Mouse (Mus musculus): ENCODE data around the gene Dffa. TPM values are rescaled to one million over a fixed set of nuclear protein-coding genes. Genes with fewer than 3 reads are reported as not detected.

The Dffa gene
- polyA plus RNA-seq, 1 experiment: 28.3 TPM

DNA sequence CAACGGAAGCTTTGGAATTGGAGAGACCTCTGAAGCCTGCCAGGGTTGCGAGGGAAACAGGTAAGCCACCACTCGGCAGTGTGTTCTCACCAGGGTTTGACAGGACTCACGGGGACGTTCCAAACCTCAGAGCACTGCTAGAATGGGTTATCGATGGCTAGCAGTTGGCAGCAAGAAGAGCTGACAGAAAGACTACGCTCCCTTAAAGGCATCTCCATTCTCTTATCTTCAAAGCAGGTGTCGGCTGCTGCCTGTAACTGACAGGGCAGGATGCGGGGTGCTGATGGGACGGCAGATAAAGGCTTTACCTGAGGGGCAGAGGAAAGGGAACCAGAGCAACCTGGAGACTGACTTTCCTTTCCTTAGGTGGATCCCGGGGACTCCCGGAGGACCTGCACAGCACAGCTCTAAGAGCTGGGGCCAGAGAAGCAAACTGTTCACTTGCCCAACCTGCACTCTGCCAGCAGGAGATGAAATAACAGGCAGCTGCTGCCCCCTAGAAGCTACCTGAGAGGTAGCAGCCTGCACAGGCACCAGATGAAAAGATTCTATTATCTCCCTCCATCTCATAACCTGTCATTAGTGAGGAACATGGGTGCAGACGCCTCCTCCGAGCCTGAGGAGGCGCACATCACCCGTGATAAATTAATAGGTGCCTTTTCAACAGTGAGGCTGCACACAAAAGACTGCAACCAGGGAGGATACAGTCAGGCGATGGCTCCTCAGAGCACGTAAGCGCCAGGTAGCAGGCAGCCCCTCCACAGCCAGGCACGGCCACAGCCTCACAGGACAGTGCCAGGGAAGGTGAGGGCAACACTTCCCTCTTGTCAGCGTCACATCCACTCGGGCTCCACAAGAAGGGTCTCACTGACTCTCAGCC is 37.0 kb upstream of the Dffa start:
- DNase-seq (ENCODE audit: low read depth): peak; percentile 70
- no peak for TF ChIP-seq POLR2A (IDR thresholded peaks at IDR 0.05; ENCODE audit: borderline replicate concordance, extremely low read depth, insufficient read depth, insufficient read length, poor library complexity, severe bottlenecking)
- TF ChIP-seq CTCF (IDR thresholded peaks at IDR 0.05; ENCODE audit: borderline replicate concordance, extremely low read depth, insufficient read depth, insufficient read length): peak; percentile 61

DNA sequence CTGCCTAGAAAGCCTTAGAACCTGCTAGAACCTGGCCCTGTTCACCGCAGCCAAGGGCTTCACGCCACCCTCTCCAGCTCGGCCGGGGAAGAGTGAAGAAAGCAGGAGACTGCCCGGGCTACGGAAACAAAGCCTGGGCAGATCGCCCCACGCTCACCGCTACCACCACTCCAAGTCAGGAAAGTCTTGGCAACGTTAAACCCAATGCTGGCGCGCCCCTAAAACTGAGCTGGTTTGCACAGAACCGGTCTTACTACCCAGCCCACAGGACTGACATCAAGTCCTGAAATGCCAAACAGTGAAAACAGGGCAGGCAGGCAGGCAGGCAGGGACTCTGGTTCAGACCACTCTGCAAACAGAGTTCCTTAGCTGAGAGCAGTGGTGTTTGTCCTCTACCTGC is 28.9 kb upstream of the Dffa start:
- TF ChIP-seq CTCF (IDR thresholded peaks at IDR 0.05; ENCODE audit: borderline replicate concordance, extremely low read depth, insufficient read depth, insufficient read length): no peak
- no peak for TF ChIP-seq POLR2A (IDR thresholded peaks at IDR 0.05; ENCODE audit: borderline replicate concordance, extremely low read depth, insufficient read depth, insufficient read length, poor library complexity, severe bottlenecking)
- DNase-seq (ENCODE audit: low read depth): no peak

DNA sequence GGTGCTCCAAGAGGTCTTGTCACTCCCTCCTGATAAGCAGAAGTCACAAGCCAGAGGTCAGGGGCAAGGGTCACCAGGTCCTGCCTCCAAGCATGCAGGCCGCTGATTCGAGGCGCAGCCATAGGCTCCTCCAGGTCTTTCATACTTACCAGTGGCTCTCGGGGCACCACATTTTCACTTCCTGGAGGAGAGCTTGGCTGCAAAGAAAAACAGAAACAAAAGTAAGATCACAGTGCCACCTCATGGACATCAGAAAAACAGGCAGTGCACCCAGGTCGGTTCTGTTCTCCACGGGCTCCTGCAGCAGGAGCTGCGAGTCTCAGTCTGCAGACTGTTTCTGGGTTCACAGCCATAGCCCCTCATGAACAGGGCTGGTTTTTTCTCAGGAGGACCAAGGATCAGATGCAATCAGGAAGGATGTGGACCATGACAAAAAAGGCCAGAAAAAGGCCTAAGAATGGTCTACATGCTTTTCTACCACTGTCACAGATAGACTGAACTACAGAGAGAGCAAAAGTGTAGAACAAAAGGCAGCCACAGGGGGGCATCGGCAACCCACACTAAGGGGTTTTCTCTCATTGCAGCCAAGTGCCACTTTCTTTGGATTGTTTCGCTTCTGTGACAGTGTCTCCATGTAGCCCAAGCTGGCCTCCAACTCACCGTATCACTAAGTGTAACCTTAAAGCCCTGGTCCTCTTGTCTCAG is 27.9 kb upstream of the Dffa start:
- TF ChIP-seq POLR2A (IDR thresholded peaks at IDR 0.05; ENCODE audit: borderline replicate concordance, extremely low read depth, insufficient read depth, insufficient read length, poor library complexity, severe bottlenecking) (no peak), CTCF (IDR thresholded peaks at IDR 0.05; ENCODE audit: borderline replicate concordance, extremely low read depth, insufficient read depth, insufficient read length) (peak; percentile 78)
- DNase-seq (ENCODE audit: low read depth): peak; percentile 89

DNA sequence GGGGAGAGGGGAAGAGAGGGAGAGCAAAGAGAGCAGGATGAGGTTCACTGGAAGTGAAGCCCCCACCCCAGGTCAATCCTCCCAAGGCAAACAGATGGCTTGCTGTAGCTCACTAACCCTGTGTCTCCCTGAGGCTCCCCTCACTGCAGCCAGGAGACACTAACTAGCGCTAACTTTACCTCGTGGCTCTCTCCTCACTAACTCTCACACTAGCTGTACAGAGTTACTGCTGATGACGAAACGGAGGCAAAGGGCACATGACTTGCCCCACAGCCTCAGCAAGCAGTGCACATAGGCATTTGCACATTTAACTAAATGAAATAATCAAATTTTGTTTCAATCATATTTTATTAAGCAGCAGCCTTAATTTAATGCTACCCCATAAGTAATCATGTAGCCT is 25.7 kb upstream of the Dffa start:
- no peak for DNase-seq (ENCODE audit: low read depth)
- TF ChIP-seq POLR2A (IDR thresholded peaks at IDR 0.05; ENCODE audit: borderline replicate concordance, extremely low read depth, insufficient read depth, insufficient read length, poor library complexity, severe bottlenecking): no peak
- TF ChIP-seq CTCF (IDR thresholded peaks at IDR 0.05; ENCODE audit: borderline replicate concordance, extremely low read depth, insufficient read depth, insufficient read length): no peak

DNA sequence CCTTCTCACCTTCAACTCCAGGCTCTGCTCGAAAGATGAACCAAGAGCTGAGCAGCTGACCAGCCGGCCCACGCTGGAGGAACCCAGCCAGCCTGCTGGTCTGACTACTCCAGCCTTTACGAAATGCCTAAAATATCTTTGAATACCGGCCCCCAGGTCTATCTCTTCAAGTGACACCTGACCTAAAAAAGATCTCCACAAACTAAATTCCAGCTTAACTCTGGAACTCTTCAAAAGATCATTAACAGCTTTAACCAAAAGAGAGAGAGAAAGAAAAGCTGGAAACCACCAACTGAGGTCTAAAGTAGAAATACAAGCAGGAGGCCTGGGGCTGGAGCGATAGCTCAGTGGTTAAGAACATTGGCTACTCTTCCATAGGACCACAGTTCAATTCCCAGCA is 24.3 kb upstream of the Dffa start:
- DNase-seq (ENCODE audit: low read depth): no peak
- TF ChIP-seq POLR2A (IDR thresholded peaks at IDR 0.05; ENCODE audit: borderline replicate concordance, extremely low read depth, insufficient read depth, insufficient read length, poor library complexity, severe bottlenecking) (no peak), CTCF (IDR thresholded peaks at IDR 0.05; ENCODE audit: borderline replicate concordance, extremely low read depth, insufficient read depth, insufficient read length) (no peak)

DNA sequence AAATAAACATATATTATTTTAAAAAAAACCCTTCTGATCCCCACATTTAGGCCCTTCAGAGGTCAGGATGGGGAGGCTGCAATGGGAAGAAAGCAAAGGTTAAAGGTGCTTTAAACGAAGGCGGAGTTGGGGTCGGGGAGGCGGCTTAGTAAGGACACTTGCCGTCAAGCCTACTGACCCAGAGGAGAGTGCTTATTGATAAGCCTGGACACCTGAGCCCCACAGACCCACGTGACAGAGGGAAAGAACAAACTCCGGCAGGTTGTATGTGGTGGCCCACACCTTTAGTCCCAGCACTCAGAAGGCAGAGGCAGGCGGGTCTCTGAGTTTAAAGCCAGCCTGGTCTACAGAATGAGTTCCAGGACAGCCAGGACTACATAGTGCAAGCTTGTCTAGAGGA is 23.8 kb upstream of the Dffa start:
- TF ChIP-seq CTCF (IDR thresholded peaks at IDR 0.05; ENCODE audit: borderline replicate concordance, extremely low read depth, insufficient read depth, insufficient read length): no peak
- no peak for TF ChIP-seq POLR2A (IDR thresholded peaks at IDR 0.05; ENCODE audit: borderline replicate concordance, extremely low read depth, insufficient read depth, insufficient read length, poor library complexity, severe bottlenecking)
- DNase-seq (ENCODE audit: low read depth): no peak

DNA sequence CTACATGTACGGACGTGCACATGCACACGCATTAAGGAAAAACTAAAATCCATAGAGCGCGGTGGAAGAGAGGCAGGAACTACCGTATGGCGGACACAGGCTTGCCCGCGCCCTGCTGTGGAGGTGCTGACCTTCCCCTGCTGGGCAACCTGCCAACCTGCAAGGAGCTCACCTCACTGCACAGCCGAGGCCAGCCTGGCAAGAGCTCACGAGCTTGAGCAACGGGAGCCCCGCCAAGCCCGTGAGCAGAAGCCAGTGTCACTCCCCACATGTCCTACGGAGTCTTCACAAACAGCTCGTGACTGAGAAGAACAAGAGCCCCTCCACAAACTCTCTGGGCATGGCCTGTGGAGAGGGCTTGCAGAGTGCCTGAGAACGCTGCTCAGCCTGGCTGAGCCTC is 22.4 kb upstream of the Dffa start:
- TF ChIP-seq CTCF (IDR thresholded peaks at IDR 0.05; ENCODE audit: borderline replicate concordance, extremely low read depth, insufficient read depth, insufficient read length): no peak
- no peak for TF ChIP-seq POLR2A (IDR thresholded peaks at IDR 0.05; ENCODE audit: borderline replicate concordance, extremely low read depth, insufficient read depth, insufficient read length, poor library complexity, severe bottlenecking)
- peak; percentile 70 for DNase-seq (ENCODE audit: low read depth)

DNA sequence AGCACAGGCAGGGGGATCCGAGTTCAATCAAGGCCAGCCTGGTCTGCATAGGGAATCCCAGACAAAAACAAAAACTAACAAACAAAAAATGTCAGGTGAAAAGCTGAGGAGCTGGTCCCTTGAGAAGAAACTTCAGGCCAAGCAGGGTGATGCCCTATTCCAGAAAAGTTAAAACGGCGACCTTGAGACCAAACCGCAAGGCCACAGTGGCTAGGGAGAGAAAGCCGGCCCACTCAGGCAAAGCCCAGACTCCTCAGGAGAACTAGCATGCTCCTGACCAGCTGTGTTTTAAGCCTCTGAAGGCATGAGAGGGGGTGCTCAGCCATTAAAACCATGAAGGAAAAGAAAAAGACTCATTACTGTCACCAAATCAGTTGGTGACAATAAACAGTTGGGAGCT is 18.6 kb upstream of the Dffa start:
- no peak for TF ChIP-seq POLR2A (IDR thresholded peaks at IDR 0.05; ENCODE audit: borderline replicate concordance, extremely low read depth, insufficient read depth, insufficient read length, poor library complexity, severe bottlenecking)
- no peak for TF ChIP-seq CTCF (IDR thresholded peaks at IDR 0.05; ENCODE audit: borderline replicate concordance, extremely low read depth, insufficient read depth, insufficient read length)
- no peak for DNase-seq (ENCODE audit: low read depth)

DNA sequence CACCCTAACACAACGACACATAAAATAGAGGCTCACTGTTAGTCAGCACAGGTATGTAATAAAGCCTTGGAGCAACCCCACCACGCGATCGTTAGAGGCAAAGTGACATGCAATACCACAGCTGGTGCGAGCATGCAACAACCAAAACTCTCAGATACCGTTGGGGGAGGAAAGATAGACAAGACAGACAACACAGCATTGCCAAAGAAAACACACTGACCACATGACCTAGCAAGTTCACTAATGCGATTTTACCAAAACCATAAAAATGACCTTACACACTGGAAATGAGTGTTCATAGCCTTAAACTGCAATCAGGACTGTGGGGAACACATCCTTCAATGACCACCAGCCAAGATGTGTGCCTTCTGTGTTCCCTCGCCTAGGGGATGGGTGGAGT is 12.6 kb upstream of the Dffa start:
- TF ChIP-seq POLR2A (IDR thresholded peaks at IDR 0.05; ENCODE audit: borderline replicate concordance, extremely low read depth, insufficient read depth, insufficient read length, poor library complexity, severe bottlenecking) (no peak), CTCF (IDR thresholded peaks at IDR 0.05; ENCODE audit: borderline replicate concordance, extremely low read depth, insufficient read depth, insufficient read length) (no peak)
- no peak for DNase-seq (ENCODE audit: low read depth)

DNA sequence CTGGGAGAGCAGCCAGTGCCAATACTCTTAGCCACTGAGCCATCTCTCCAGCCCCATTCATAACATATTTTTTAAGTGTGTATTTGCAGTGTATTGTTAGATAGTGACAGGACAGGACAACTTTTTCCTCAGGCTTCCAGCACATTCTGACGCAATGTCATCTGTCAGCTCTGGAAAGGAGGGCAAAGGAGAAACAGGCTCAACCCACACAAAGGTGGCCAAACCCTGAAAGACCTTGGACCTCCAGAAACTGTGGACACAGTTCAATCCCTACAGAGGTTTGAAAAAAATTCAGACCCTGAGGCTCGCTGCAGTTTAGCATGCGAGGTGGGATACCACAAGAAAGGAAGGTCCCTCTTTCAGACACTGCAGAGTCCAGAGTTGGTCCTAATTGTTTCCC is 6.0 kb upstream of the Dffa start:
- no peak for DNase-seq (ENCODE audit: low read depth)
- TF ChIP-seq POLR2A (IDR thresholded peaks at IDR 0.05; ENCODE audit: borderline replicate concordance, extremely low read depth, insufficient read depth, insufficient read length, poor library complexity, severe bottlenecking): no peak
- no peak for TF ChIP-seq CTCF (IDR thresholded peaks at IDR 0.05; ENCODE audit: borderline replicate concordance, extremely low read depth, insufficient read depth, insufficient read length)

DNA sequence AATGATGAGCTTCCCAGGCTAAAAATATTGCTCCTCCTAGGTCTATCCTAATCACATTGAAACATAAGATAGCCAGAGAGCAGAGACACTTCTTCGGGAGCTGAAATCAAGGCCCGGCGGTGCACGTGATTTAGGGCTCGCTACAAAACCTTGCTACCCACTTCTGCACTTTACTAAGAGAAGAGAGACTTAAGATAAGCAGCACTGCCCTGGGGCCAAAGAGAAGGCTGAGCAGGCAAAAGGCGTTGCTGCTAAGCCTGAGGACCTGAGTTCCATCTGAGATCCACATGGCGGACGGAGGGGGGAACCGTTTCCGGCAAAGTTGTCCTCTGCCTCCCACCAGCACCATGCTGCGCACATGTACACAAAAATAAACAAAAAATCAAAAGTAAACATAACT is 5.4 kb upstream of the Dffa start:
- TF ChIP-seq POLR2A (IDR thresholded peaks at IDR 0.05; ENCODE audit: borderline replicate concordance, extremely low read depth, insufficient read depth, insufficient read length, poor library complexity, severe bottlenecking): no peak
- TF ChIP-seq CTCF (IDR thresholded peaks at IDR 0.05; ENCODE audit: borderline replicate concordance, extremely low read depth, insufficient read depth, insufficient read length): no peak
- no peak for DNase-seq (ENCODE audit: low read depth)
